In the genomic region with DNA sequence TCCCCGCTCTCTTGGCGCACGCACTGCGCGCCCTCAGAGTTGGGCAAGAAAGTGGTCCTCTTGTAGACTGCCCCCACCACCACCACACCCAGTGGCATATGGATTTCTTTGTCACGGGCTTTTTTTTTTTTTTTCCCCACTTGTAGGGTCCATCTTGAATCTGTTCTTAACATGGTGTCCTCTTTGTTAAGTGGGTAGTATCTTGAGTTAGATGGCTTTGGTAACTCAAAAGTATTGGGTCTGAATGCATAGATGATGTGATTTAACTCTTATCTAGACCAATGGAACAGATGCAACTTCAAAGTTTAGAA, we compare ENCODE assay signal across 8 mouse cellular contexts. TPM values are rescaled to one million over a fixed set of nuclear protein-coding genes. Genes with fewer than 3 reads are reported as not detected.
DNase-seq lines count a peak whose midpoint lies in the region; ATAC-seq and TF ChIP-seq lines count a peak whose summit lies in the region.

No protein-coding gene starts in this region.

- intact Hi-C loops in heart, adult 2 months (cut with DNase I): loop anchor here (2.0 kb wide), 1 partner anchor 65 kb away; a partner anchor contains a TSS
- intact Hi-C loops in heart, postnatal 14 days (cut with DNase I): loop anchor here (2.0 kb wide), 1 partner anchor 63 kb away; no protein-coding TSS in a partner anchor

- no peak for TF ChIP-seq CTCF in heart, adult 2 months (IDR thresholded peaks at IDR 0.05)

- peak overlapping the region; percentile 90 for H3K9ac ChIP-seq in heart, adult 2 months (ENCODE audit: low read depth, low read length)
- H3K9ac ChIP-seq in forebrain, embryonic 13.5 days: peak overlapping the region; percentile 78
- peak overlapping the region; percentile 74 for H3K9ac ChIP-seq in liver, embryonic 15.5 days

- ATAC-seq in CD4-positive, CD25-positive, alpha-beta regulatory T cell, adult 4 months: peak; percentile 5
- ATAC-seq in forebrain, embryonic 13.5 days: no peak
- ATAC-seq in liver, embryonic 15.5 days (ENCODE audit: insufficient read depth): no peak
- no peak for ATAC-seq in granulocyte monocyte progenitor cell, adult 5-6 weeks (replicated peaks; ENCODE audit: poor library complexity, severe bottlenecking)

- no peak for TF ChIP-seq EP300 in heart, adult 2 months (IDR thresholded peaks at IDR 0.05; ENCODE audit: insufficient read depth, low read depth, low read length)

- no peak for TF ChIP-seq POLR2A in heart, adult 2 months (IDR thresholded peaks at IDR 0.05; ENCODE audit: insufficient read depth, low read depth, low read length)

- H3K4me1 ChIP-seq in heart, adult 2 months (ENCODE audit: control insufficient read depth, insufficient read depth, low read length): peaks cover 2% of the 10 kb centered on the region
- H3K4me1 ChIP-seq in forebrain, embryonic 13.5 days: peaks cover 4% of the 10 kb centered on the region; the same call in 1 of the 2 replicates
- peaks cover 11% of the 10 kb centered on the region for H3K4me1 ChIP-seq in liver, embryonic 15.5 days (replicated peaks)

- peak overlapping the region; percentile 93 for H3K27ac ChIP-seq in heart, adult 2 months
- peak overlapping the region; percentile 85 for H3K27ac ChIP-seq in forebrain, embryonic 13.5 days
- H3K27ac ChIP-seq in liver, embryonic 15.5 days (replicated peaks): peak overlapping the region; percentile 83

- H3K36me3 ChIP-seq in heart, adult 2 months (ENCODE audit: control insufficient read depth, insufficient read depth, low read length): no peaks in the 10 kb centered on the region
- no peaks in the 10 kb centered on the region for H3K36me3 ChIP-seq in forebrain, embryonic 13.5 days (ENCODE audit: poor library complexity, severe bottlenecking)
- H3K36me3 ChIP-seq in liver, embryonic 15.5 days (replicated peaks): no peaks in the 10 kb centered on the region

- H3K27me3 ChIP-seq in heart, adult 2 months (ENCODE audit: control insufficient read depth, insufficient read depth, low read length): peaks cover 1% of the 10 kb centered on the region; the same call in 1 of the 2 replicates
- H3K27me3 ChIP-seq in forebrain, embryonic 13.5 days: peaks cover 22% of the 10 kb centered on the region
- peaks cover 26% of the 10 kb centered on the region for H3K27me3 ChIP-seq in liver, embryonic 15.5 days

- peak overlapping the region; percentile 94 for H3K4me3 ChIP-seq in heart, adult 2 months
- peak overlapping the region; percentile 72 for H3K4me3 ChIP-seq in forebrain, embryonic 13.5 days
- peak overlapping the region; percentile 82 for H3K4me3 ChIP-seq in liver, embryonic 15.5 days (replicated peaks)

- under 1% methylated on average over 6 of the region's 6 CpGs for WGBS in heart, adult 2 months
- WGBS in forebrain, embryonic 13.5 days: under 1% methylated on average over 6 of the region's 6 CpGs
- WGBS in liver, embryonic 15.5 days (ENCODE audit: insufficient replicate concordance): 2% methylated on average over 6 of the region's 6 CpGs

- no peaks in the 10 kb centered on the region for H3K9me3 ChIP-seq in forebrain, embryonic 13.5 days (replicated peaks)
- H3K9me3 ChIP-seq in liver, embryonic 15.5 days (replicated peaks): 0 out of 2 replicates have a peak, but pooled peaks cover 5% of the 10 kb centered on the region

- H3K79me2 ChIP-seq in heart, adult 2 months (replicated peaks; ENCODE audit: control insufficient read depth, insufficient read depth, low read length): no peaks in the 10 kb centered on the region

- peak overlapping the region; percentile 75 for H3K4me2 ChIP-seq in forebrain, embryonic 13.5 days
- peak overlapping the region; percentile 81 for H3K4me2 ChIP-seq in liver, embryonic 15.5 days

- no peak for DNase-seq in heart, adult 2 months
- DNase-seq in heart, postnatal 14 days: no peak
- no peak for DNase-seq in embryo, embryonic 10 days (ENCODE audit: low spot score)
- no peak for DNase-seq in thymus, postnatal 14 days

RNA-seq across cellular contexts. Expression of a gene that starts 0.8 kb away (rescaled TPM):
- 1 to 10 TPM; 5.7 to 7.5 TPM for total RNA-seq in heart, adult 2 months (2021)
- polyA plus RNA-seq in heart, adult 2 months (2012; rRNA removed): 1.4 and 1.9 TPM in 2 replicates
- total RNA-seq in heart, postnatal 14 days (2021): 1 to 10 TPM; 7.2 to 8.6 TPM
- polyA plus RNA-seq in CD4-positive, CD25-positive, alpha-beta regulatory T cell, adult 4 months (2017; shearing (Covaris generic)): 10 to 100 TPM; 13.0 to 15.9 TPM
- polyA plus RNA-seq in forebrain, embryonic 13.5 days (2015; fragmentation: Nextera tagmentation; extraction: Ambion mirVana): 7.2 and 8.7 TPM in 2 replicates
- 3.3 and 3.6 TPM in 2 replicates for polyA plus RNA-seq in liver, embryonic 15.5 days (2015; fragmentation: Nextera tagmentation; extraction: Ambion mirVana)
- total RNA-seq in granulocyte monocyte progenitor cell, adult 5-6 weeks (2014; fragmentation: Nextera tagmentation): 15.9 and 18.2 TPM in 2 replicates
- 24.8 and 39.9 TPM in 2 replicates for total RNA-seq in granulocyte monocyte progenitor cell, adult 5-6 weeks (2017)
